Mouse (Mus musculus): ENCODE results near the gene Hint2.

GRCm38 (mm10) chr4:43620146-43620778 is 36.0 kb downstream of the Hint2 start:
- TF ChIP-seq GATA1 (IDR thresholded peaks at IDR 0.05; ENCODE audit: borderline replicate concordance, low read length) = no peak
- TF ChIP-seq FLI1 (IDR thresholded peaks at IDR 0.05; ENCODE audit: low read length) = no peak

Data from megakaryocyte, embryonic 14.5 days (primary cell).